Mouse (Mus musculus): Measurements from ENCODE around the gene Eif4a3. TPM values are rescaled to one million over a fixed set of nuclear protein-coding genes. Genes with fewer than 3 reads are reported as not detected.
"Not testable (repeated sequence)": the region's sequence is repeated elsewhere in the genome, so short reads cannot be mapped to it uniquely, and the experiment has no call there.

The Eif4a3 gene
- polyA plus RNA-seq, 2 experiments, result 228 to 339 TPM

- no peak for ATAC-seq (ENCODE audit: low FRiP score, low read depth)
Measured at GRCm38 (mm10) chr11:119298917-119299316, 972 bp downstream of the Eif4a3 start.

GRCm38 (mm10) chr11:119297996-119298395 is 1.9 kb downstream of the Eif4a3 start:
- no peak overlapping the region for H3K9ac ChIP-seq (ENCODE audit: low read depth, low read length, severe bottlenecking)
- no peaks in the 10 kb centered on the region for H3K9me3 ChIP-seq (ENCODE audit: control insufficient read depth, low read length)
- peak overlapping the region; percentile 83; the same call in 1 of the 2 replicates for H3K4me3 ChIP-seq (replicated peaks; ENCODE audit: low read length)
- 88% methylated on average over 6 of the region's 6 CpGs for WGBS
- ATAC-seq (ENCODE audit: low FRiP score, low read depth), result no peak
- TF ChIP-seq POLR2A (IDR thresholded peaks at IDR 0.05; ENCODE audit: borderline replicate concordance, extremely low read depth, insufficient read depth, insufficient read length), result no peak
- peaks cover 10% of the 10 kb centered on the region for H3K4me1 ChIP-seq (ENCODE audit: control insufficient read depth, insufficient read depth, low read length)
- no peaks in the 10 kb centered on the region for H3K27me3 ChIP-seq (ENCODE audit: control insufficient read depth, insufficient read depth, low read length)
- no peak overlapping the region for H3K27ac ChIP-seq (replicated peaks; ENCODE audit: low read depth, low read length)
- peaks cover 53% of the 10 kb centered on the region for H3K36me3 ChIP-seq (ENCODE audit: control insufficient read depth, insufficient read depth, low read length)
- DNase-seq (ENCODE audit: low spot score), result no peak
- peak overlapping the region; percentile 85 for H3K4me2 ChIP-seq (replicated peaks; ENCODE audit: low read depth, low read length, severe bottlenecking)

More at GRCm38 (mm10) chr11:119298917-119299316, 972 bp downstream of the Eif4a3 start:
- Histone ChIP-seq H3K36me3 (ENCODE audit: control insufficient read depth, insufficient read depth, low read length) (peaks cover 44% of the 10 kb centered on the region), H3K4me3 (replicated peaks; ENCODE audit: low read length) (peak overlapping the region; percentile 83), H3K27me3 (ENCODE audit: control insufficient read depth, insufficient read depth, low read length) (no peaks in the 10 kb centered on the region), H3K9ac (ENCODE audit: low read depth, low read length, severe bottlenecking) (peak overlapping the region; percentile 89), H3K4me2 (replicated peaks; ENCODE audit: low read depth, low read length, severe bottlenecking) (peak overlapping the region; percentile 85), H3K27ac (replicated peaks; ENCODE audit: low read depth, low read length) (no peak overlapping the region), H3K9me3 (ENCODE audit: control insufficient read depth, low read length) (no peaks in the 10 kb centered on the region), H3K4me1 (ENCODE audit: control insufficient read depth, insufficient read depth, low read length) (peaks cover 10% of the 10 kb centered on the region)
- 13% methylated on average over 7 of the region's 7 CpGs for WGBS
- TF ChIP-seq POLR2A (IDR thresholded peaks at IDR 0.05; ENCODE audit: borderline replicate concordance, extremely low read depth, insufficient read depth, insufficient read length), result no peak
- no peak for DNase-seq (ENCODE audit: low spot score)

- not testable (repeated sequence) for DNase-seq (ENCODE audit: low spot score); H3K4me2 ChIP-seq (replicated peaks; ENCODE audit: low read depth, low read length, severe bottlenecking); H3K27ac ChIP-seq (replicated peaks; ENCODE audit: low read depth, low read length); H3K27me3 ChIP-seq (ENCODE audit: control insufficient read depth, insufficient read depth, low read length); H3K4me1 ChIP-seq (ENCODE audit: control insufficient read depth, insufficient read depth, low read length); H3K4me3 ChIP-seq (replicated peaks; ENCODE audit: low read length); H3K9me3 ChIP-seq (ENCODE audit: control insufficient read depth, low read length); H3K9ac ChIP-seq (ENCODE audit: low read depth, low read length, severe bottlenecking); ATAC-seq (ENCODE audit: low FRiP score, low read depth)
- peaks cover 93% of the 10 kb centered on the region for H3K36me3 ChIP-seq (ENCODE audit: control insufficient read depth, insufficient read depth, low read length)
- WGBS, result 98% methylated on average over 8 of the region's 8 CpGs
Measured at GRCm38 (mm10) chr11:119292861-119293260, 7.0 kb downstream of the Eif4a3 start.

- DNase-seq (ENCODE audit: low spot score) (no peak), ATAC-seq (ENCODE audit: low FRiP score, low read depth) (no peak)
- Histone ChIP-seq H3K9me3 (ENCODE audit: control insufficient read depth, low read length) (no peaks in the 10 kb centered on the region), H3K36me3 (ENCODE audit: control insufficient read depth, insufficient read depth, low read length) (peaks cover 83% of the 10 kb centered on the region), H3K27ac (replicated peaks; ENCODE audit: low read depth, low read length) (no peak overlapping the region), H3K4me2 (replicated peaks; ENCODE audit: low read depth, low read length, severe bottlenecking) (no peak overlapping the region), H3K27me3 (ENCODE audit: control insufficient read depth, insufficient read depth, low read length) (no peaks in the 10 kb centered on the region), H3K9ac (ENCODE audit: low read depth, low read length, severe bottlenecking) (no peak overlapping the region), H3K4me3 (replicated peaks; ENCODE audit: low read length) (no peak overlapping the region), H3K4me1 (ENCODE audit: control insufficient read depth, insufficient read depth, low read length) (no peaks in the 10 kb centered on the region)
- TF ChIP-seq POLR2A (IDR thresholded peaks at IDR 0.05; ENCODE audit: borderline replicate concordance, extremely low read depth, insufficient read depth, insufficient read length), result no peak
- WGBS, result 92% methylated on average over 20 of the region's 20 CpGs
Measured at GRCm38 (mm10) chr11:119287207-119287992, 12.5 kb downstream of the Eif4a3 start.

GRCm38 (mm10) chr11:119285791-119286527 is 13.9 kb downstream of the Eif4a3 start:
- no peak for ATAC-seq (ENCODE audit: low FRiP score, low read depth)
- H3K36me3 ChIP-seq (ENCODE audit: control insufficient read depth, insufficient read depth, low read length), result peaks cover 82% of the 10 kb centered on the region
- H3K4me2 ChIP-seq (replicated peaks; ENCODE audit: low read depth, low read length, severe bottlenecking), result no peak overlapping the region

More at GRCm38 (mm10) chr11:119285791-119286527, 13.9 kb downstream of the Eif4a3 start:
- Histone ChIP-seq H3K4me1 (ENCODE audit: control insufficient read depth, insufficient read depth, low read length) (no peaks in the 10 kb centered on the region), H3K9ac (ENCODE audit: low read depth, low read length, severe bottlenecking) (no peak overlapping the region), H3K4me3 (replicated peaks; ENCODE audit: low read length) (no peak overlapping the region), H3K27me3 (ENCODE audit: control insufficient read depth, insufficient read depth, low read length) (no peaks in the 10 kb centered on the region), H3K27ac (replicated peaks; ENCODE audit: low read depth, low read length) (no peak overlapping the region), H3K9me3 (ENCODE audit: control insufficient read depth, low read length) (no peaks in the 10 kb centered on the region)
- no peak for DNase-seq (ENCODE audit: low spot score)
- WGBS, result 55% methylated on average over 9 of the region's 9 CpGs
- no peak for TF ChIP-seq POLR2A (IDR thresholded peaks at IDR 0.05; ENCODE audit: borderline replicate concordance, extremely low read depth, insufficient read depth, insufficient read length)
